In the genomic region with DNA sequence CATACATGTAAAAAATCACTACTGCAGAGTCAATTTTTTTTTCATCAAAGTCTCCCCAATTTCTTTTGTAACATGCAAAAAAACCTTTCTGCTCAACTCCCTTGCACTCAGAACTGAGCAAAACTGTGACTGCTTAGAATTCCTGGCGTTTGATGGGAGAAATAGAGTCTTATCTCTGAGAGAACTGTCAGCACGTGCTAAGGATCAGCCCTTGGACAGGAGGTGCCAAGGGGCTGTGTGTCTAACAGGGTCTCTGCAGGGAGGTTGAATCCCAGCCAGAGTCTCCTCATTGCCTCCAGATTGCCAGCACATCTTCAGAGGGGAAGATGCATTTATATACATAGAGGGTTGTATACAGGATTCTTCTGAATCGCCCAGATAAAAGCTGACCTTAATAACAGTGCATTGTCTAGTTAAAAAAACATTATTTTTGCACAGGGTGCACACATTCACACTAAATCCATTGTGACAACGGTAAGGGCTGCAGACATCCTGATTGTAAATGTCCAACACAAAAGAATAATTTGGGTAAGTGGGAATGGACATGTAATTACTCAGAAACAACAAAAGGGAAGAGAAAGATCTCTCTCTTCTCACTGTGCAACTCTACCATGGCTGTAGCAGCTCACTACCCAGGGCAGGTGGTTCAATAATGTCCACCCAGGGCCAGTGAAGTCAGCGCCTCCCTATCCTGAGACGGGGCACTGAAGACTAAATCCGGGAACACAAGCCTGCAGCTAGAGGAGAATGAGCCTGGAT, we compare ENCODE assay signal across 10 mouse cellular contexts.
DNase-seq lines count a peak whose midpoint lies in the region; ATAC-seq lines count a peak whose summit lies in the region.
"Had no signal": no experiment of that assay in that cellular context is flagged by ENCODE, and none has a peak within 500 bp of the region (broad histone marks: within the 10 kb centered on the region; RNA-seq: fewer than 3 reads in every experiment).

No protein-coding gene starts in this region.

- no peak for DNase-seq in heart, postnatal 14 days
- DNase-seq in hindbrain, embryonic 10.5 days (ENCODE audit: low spot score) = no peak
- DNase-seq in testis, postnatal 10 days (ENCODE audit: low spot score) = no peak
- DNase-seq: right cerebral cortex, adult 18-20 months had no signal

- peaks cover 29% of the 10 kb centered on the region for H3K4me1 ChIP-seq in heart, embryonic 16.5 days (ENCODE audit: control insufficient read depth, insufficient read depth, low read length)
- peaks cover 44% of the 10 kb centered on the region for H3K4me1 ChIP-seq in embryonic facial prominence, embryonic 15.5 days
- H3K4me1 ChIP-seq in hindbrain, embryonic 10.5 days (replicated peaks) = peaks cover 44% of the 10 kb centered on the region
- H3K4me1 ChIP-seq in neural tube, embryonic 12.5 days = peaks cover 45% of the 10 kb centered on the region
- no peaks in the 10 kb centered on the region for H3K4me1 ChIP-seq in liver, embryonic 12.5 days
- H3K4me1 ChIP-seq: megakaryocyte, embryonic 14.5 days had no signal

- intact Hi-C loops in heart, postnatal 14 days (cut with DNase I) = no loop called here

- no peaks in the 10 kb centered on the region for H3K36me3 ChIP-seq in heart, embryonic 16.5 days (ENCODE audit: control insufficient read depth, insufficient read depth)
- no peaks in the 10 kb centered on the region for H3K36me3 ChIP-seq in embryonic facial prominence, embryonic 15.5 days
- no peaks in the 10 kb centered on the region for H3K36me3 ChIP-seq in hindbrain, embryonic 10.5 days
- H3K36me3 ChIP-seq in neural tube, embryonic 12.5 days = no peaks in the 10 kb centered on the region
- H3K36me3 ChIP-seq in liver, embryonic 12.5 days = no peaks in the 10 kb centered on the region

- H3K27me3 ChIP-seq in heart, embryonic 16.5 days (ENCODE audit: control insufficient read depth, insufficient read depth, low read length) = no peaks in the 10 kb centered on the region
- H3K27me3 ChIP-seq in embryonic facial prominence, embryonic 15.5 days = no peaks in the 10 kb centered on the region
- no peaks in the 10 kb centered on the region for H3K27me3 ChIP-seq in hindbrain, embryonic 10.5 days (ENCODE audit: insufficient read depth, poor library complexity, severe bottlenecking)
- no peaks in the 10 kb centered on the region for H3K27me3 ChIP-seq in neural tube, embryonic 12.5 days (replicated peaks)
- no peaks in the 10 kb centered on the region for H3K27me3 ChIP-seq in liver, embryonic 12.5 days (replicated peaks)
- H3K27me3 ChIP-seq: megakaryocyte, embryonic 14.5 days had no signal

- H3K9me3 ChIP-seq in heart, embryonic 16.5 days (replicated peaks; ENCODE audit: control insufficient read depth, low read length) = no peaks in the 10 kb centered on the region
- no peaks in the 10 kb centered on the region for H3K9me3 ChIP-seq in embryonic facial prominence, embryonic 15.5 days (replicated peaks)
- H3K9me3 ChIP-seq in hindbrain, embryonic 10.5 days = no peaks in the 10 kb centered on the region
- no peaks in the 10 kb centered on the region for H3K9me3 ChIP-seq in neural tube, embryonic 12.5 days
- no peaks in the 10 kb centered on the region for H3K9me3 ChIP-seq in liver, embryonic 12.5 days (replicated peaks)
- H3K9me3 ChIP-seq: megakaryocyte, embryonic 14.5 days had no signal

- H3K9ac ChIP-seq in heart, embryonic 16.5 days (ENCODE audit: low read length) = 0 out of 2 replicates have a peak overlapping the region, but pooled peaks have one; percentile 12
- H3K9ac ChIP-seq in embryonic facial prominence, embryonic 15.5 days = no peak overlapping the region
- H3K9ac ChIP-seq in neural tube, embryonic 12.5 days = no peak overlapping the region
- H3K9ac ChIP-seq in liver, embryonic 12.5 days = no peak overlapping the region

- no peak overlapping the region for H3K4me3 ChIP-seq in heart, embryonic 16.5 days (ENCODE audit: low read length)
- H3K4me3 ChIP-seq in embryonic facial prominence, embryonic 15.5 days (replicated peaks) = no peak overlapping the region
- H3K4me3 ChIP-seq in hindbrain, embryonic 10.5 days = no peak overlapping the region
- no peak overlapping the region for H3K4me3 ChIP-seq in neural tube, embryonic 12.5 days
- H3K4me3 ChIP-seq in liver, embryonic 12.5 days = no peak overlapping the region
- H3K4me3 ChIP-seq: megakaryocyte, embryonic 14.5 days had no signal

- WGBS in heart, embryonic 16.5 days = 26% methylated on average over 7 of the region's 7 CpGs
- 39% methylated on average over 7 of the region's 7 CpGs for WGBS in embryonic facial prominence, embryonic 15.5 days
- WGBS in hindbrain, embryonic 10.5 days = 45% methylated on average over 7 of the region's 7 CpGs
- WGBS in neural tube, embryonic 12.5 days = 20% methylated on average over 7 of the region's 7 CpGs
- WGBS in liver, embryonic 12.5 days (ENCODE audit: insufficient replicate concordance) = 40% methylated on average over 7 of the region's 7 CpGs

- peak overlapping the region; percentile 13; the same call in 1 of the 2 replicates for H3K4me2 ChIP-seq in heart, embryonic 16.5 days (ENCODE audit: low read depth, low read length)
- no peak overlapping the region for H3K4me2 ChIP-seq in embryonic facial prominence, embryonic 15.5 days (replicated peaks)
- H3K4me2 ChIP-seq in neural tube, embryonic 12.5 days (replicated peaks) = peak overlapping the region; percentile 27
- H3K4me2 ChIP-seq in liver, embryonic 12.5 days = no peak overlapping the region
- H3K4me2 ChIP-seq: liver, embryonic 11.5 days had no signal

- ATAC-seq in heart, embryonic 16.5 days (replicated peaks; ENCODE audit: extremely low read depth, insufficient read depth, low FRiP score) = no peak
- ATAC-seq in embryonic facial prominence, embryonic 15.5 days (ENCODE audit: insufficient number of reproducible peaks, low FRiP score, low TSS enrichment, low read depth) = no peak
- ATAC-seq in neural tube, embryonic 12.5 days (ENCODE audit: low FRiP score, low read depth) = no peak
- no peak for ATAC-seq in liver, embryonic 12.5 days

- H3K27ac ChIP-seq in heart, embryonic 16.5 days (ENCODE audit: low read length) = 0 out of 2 replicates have a peak overlapping the region, but pooled peaks have one; percentile 8
- peak overlapping the region; percentile 22; the same call in 1 of the 2 replicates for H3K27ac ChIP-seq in embryonic facial prominence, embryonic 15.5 days (replicated peaks)
- peak overlapping the region; percentile 53; the same call in 1 of the 2 replicates for H3K27ac ChIP-seq in hindbrain, embryonic 10.5 days
- H3K27ac ChIP-seq in neural tube, embryonic 12.5 days = 0 out of 2 replicates have a peak overlapping the region, but pooled peaks have one; percentile 43
- no peak overlapping the region for H3K27ac ChIP-seq in liver, embryonic 12.5 days

Comparison
In these comparisons a context has a peak if more than half of its experiments do, and no peak if none do; other contexts are left out.
1. H3K4me2 ChIP-seq: peak in heart, embryonic 16.5 days (single experiment) and neural tube, embryonic 12.5 days (single experiment); none in embryonic facial prominence, embryonic 15.5 days (single experiment) and liver, embryonic 12.5 days (single experiment).